Mouse (Mus musculus): ENCODE results near the gene Gm10135. TPM values are rescaled to one million over a fixed set of nuclear protein-coding genes. Genes with fewer than 3 reads are reported as not detected.

Gene Gm10135
- polyA plus RNA-seq, 1 experiment from 2014 or later: not detected

GRCm38 (mm10) chr5:72922796-72923195, 51.7 kb downstream of the Gm10135 start:
- TF ChIP-seq CTCF (IDR thresholded peaks at IDR 0.05; ENCODE audit: low read depth): no peak
- H3K9me3 ChIP-seq (replicated peaks; ENCODE audit: low read length): no peaks in the 10 kb centered on the region
- H3K36me3 ChIP-seq (ENCODE audit: insufficient read depth, low read length): no peaks in the 10 kb centered on the region
- 93% methylated on average over 3 of the region's 3 CpGs for WGBS
- H3K9ac ChIP-seq (ENCODE audit: low read depth, low read length): no peak overlapping the region
- DNase-seq (ENCODE audit: low spot score) (no peak), ATAC-seq (replicated peaks; ENCODE audit: low FRiP score, low read depth) (no peak)
- H3K4me1 ChIP-seq (replicated peaks; ENCODE audit: insufficient read depth, low read length): no peaks in the 10 kb centered on the region
- H3K27ac ChIP-seq: no peak overlapping the region
- no peak overlapping the region for H3K4me2 ChIP-seq (ENCODE audit: low read length)
- H3K27me3 ChIP-seq (ENCODE audit: insufficient read depth, low read length): no peaks in the 10 kb centered on the region
- H3K4me3 ChIP-seq (replicated peaks; ENCODE audit: low read depth, low read length): no peak overlapping the region

- Histone ChIP-seq H3K9me3 (replicated peaks; ENCODE audit: low read length) (no peaks in the 10 kb centered on the region), H3K9ac (ENCODE audit: low read depth, low read length) (no peak overlapping the region), H3K27me3 (ENCODE audit: insufficient read depth, low read length) (no peaks in the 10 kb centered on the region), H3K27ac (no peak overlapping the region), H3K36me3 (ENCODE audit: insufficient read depth, low read length) (no peaks in the 10 kb centered on the region), H3K4me2 (ENCODE audit: low read length) (no peak overlapping the region), H3K4me1 (replicated peaks; ENCODE audit: insufficient read depth, low read length) (peaks cover 11% of the 10 kb centered on the region), H3K4me3 (replicated peaks; ENCODE audit: low read depth, low read length) (no peak overlapping the region)
- TF ChIP-seq CTCF (IDR thresholded peaks at IDR 0.05; ENCODE audit: low read depth): no peak
- ATAC-seq (replicated peaks; ENCODE audit: low FRiP score, low read depth): no peak
- WGBS: 87% methylated on average over 8 of the region's 8 CpGs
- no peak for DNase-seq (ENCODE audit: low spot score)
Measured at GRCm38 (mm10) chr5:72921171-72921570, 53.3 kb downstream of the Gm10135 start.

GRCm38 (mm10) chr5:72920416-72920815, 54.1 kb downstream of the Gm10135 start:
- ATAC-seq (replicated peaks; ENCODE audit: low FRiP score, low read depth) (no peak), DNase-seq (ENCODE audit: low spot score) (no peak)
- 87% methylated on average over 4 of the region's 4 CpGs for WGBS
- no peaks in the 10 kb centered on the region for H3K27me3 ChIP-seq (ENCODE audit: insufficient read depth, low read length)
- no peaks in the 10 kb centered on the region for H3K9me3 ChIP-seq (replicated peaks; ENCODE audit: low read length)
- no peak for TF ChIP-seq CTCF (IDR thresholded peaks at IDR 0.05; ENCODE audit: low read depth)
- H3K4me3 ChIP-seq (replicated peaks; ENCODE audit: low read depth, low read length): no peak overlapping the region
- H3K4me2 ChIP-seq (ENCODE audit: low read length): no peak overlapping the region
- H3K4me1 ChIP-seq (replicated peaks; ENCODE audit: insufficient read depth, low read length): peaks cover 17% of the 10 kb centered on the region
- no peaks in the 10 kb centered on the region for H3K36me3 ChIP-seq (ENCODE audit: insufficient read depth, low read length)
- H3K27ac ChIP-seq: no peak overlapping the region
- H3K9ac ChIP-seq (ENCODE audit: low read depth, low read length): no peak overlapping the region

GRCm38 (mm10) chr5:72916851-72917250, 57.7 kb downstream of the Gm10135 start:
- Histone ChIP-seq H3K36me3 (ENCODE audit: insufficient read depth, low read length) (no peaks in the 10 kb centered on the region), H3K9ac (ENCODE audit: low read depth, low read length) (0 out of 2 replicates have a peak overlapping the region, but pooled peaks have one; percentile 93), H3K4me2 (ENCODE audit: low read length) (peak overlapping the region; percentile 87), H3K4me1 (replicated peaks; ENCODE audit: insufficient read depth, low read length) (peaks cover 23% of the 10 kb centered on the region), H3K27ac (no peak overlapping the region), H3K4me3 (replicated peaks; ENCODE audit: low read depth, low read length) (no peak overlapping the region), H3K9me3 (replicated peaks; ENCODE audit: low read length) (no peaks in the 10 kb centered on the region), H3K27me3 (ENCODE audit: insufficient read depth, low read length) (no peaks in the 10 kb centered on the region)
- DNase-seq (ENCODE audit: low spot score) (no peak), ATAC-seq (replicated peaks; ENCODE audit: low FRiP score, low read depth) (no peak)
- no peak for TF ChIP-seq CTCF (IDR thresholded peaks at IDR 0.05; ENCODE audit: low read depth)
- WGBS: 39% methylated on average over 1 of the region's 1 CpGs

- H3K9me3 ChIP-seq (replicated peaks; ENCODE audit: low read length): no peaks in the 10 kb centered on the region
- ATAC-seq (replicated peaks; ENCODE audit: low FRiP score, low read depth) (no peak), DNase-seq (ENCODE audit: low spot score) (peak; percentile 16)
- WGBS: 22% methylated on average over 4 of the region's 4 CpGs
- H3K4me3 ChIP-seq (replicated peaks; ENCODE audit: low read depth, low read length): peak overlapping the region; percentile 97
- H3K4me1 ChIP-seq (replicated peaks; ENCODE audit: insufficient read depth, low read length): peaks cover 23% of the 10 kb centered on the region
- H3K27ac ChIP-seq: no peak overlapping the region
- peak overlapping the region; percentile 93 for H3K9ac ChIP-seq (ENCODE audit: low read depth, low read length)
- peak overlapping the region; percentile 87 for H3K4me2 ChIP-seq (ENCODE audit: low read length)
- no peaks in the 10 kb centered on the region for H3K36me3 ChIP-seq (ENCODE audit: insufficient read depth, low read length)
- H3K27me3 ChIP-seq (ENCODE audit: insufficient read depth, low read length): no peaks in the 10 kb centered on the region
- TF ChIP-seq CTCF (IDR thresholded peaks at IDR 0.05; ENCODE audit: low read depth): no peak
Measured at GRCm38 (mm10) chr5:72916048-72916447, 58.5 kb downstream of the Gm10135 start.

Other genes starting within 250 kb of the Gm10135 start
- gene Txk, start 221.9 kb downstream of the Gm10135 start, polyA plus RNA-seq (2015; fragmentation: Nextera tagmentation; extraction: Ambion mirVana): 0.45 and 0.78 TPM in 2 replicates
- 8.4 and 9.1 TPM in 2 replicates for gene Tec, start 106.2 kb downstream of the Gm10135 start, polyA plus RNA-seq (2015; fragmentation: Nextera tagmentation; extraction: Ambion mirVana)
- 12.1 and 14.6 TPM in 2 replicates for gene Slain2, start 60.4 kb downstream of the Gm10135 start, polyA plus RNA-seq (2015; fragmentation: Nextera tagmentation; extraction: Ambion mirVana)
- 1.1 and 1.5 TPM in 2 replicates for gene Slc10a4, start 32.2 kb upstream of the Gm10135 start, polyA plus RNA-seq (2015; fragmentation: Nextera tagmentation; extraction: Ambion mirVana)

Measured in kidney, postnatal 0 days (tissue).